Mouse (Mus musculus) layer of hippocampus, adult 2 months (tissue): ENCODE data around the gene Jakmip3. TPM values are rescaled to one million over a fixed set of nuclear protein-coding genes. Genes with fewer than 3 reads are reported as not detected.

Experiments
- DNase-seq, 2 experiments: peaks; one replicate each; pipeline ENCODE4 v3.0.0; 2022; ENCODE audit warnings: low spot score in 2 of 2
- H3K27ac ChIP-seq: fragments of 200-600 bp; 2 replicates; pipeline ENCODE4 v1.8.1; 2022
- H3K4me3 ChIP-seq: fragments of 200-600 bp; 2 replicates; pipeline ENCODE4 v1.8.1; 2022; ENCODE audit warnings: mild to moderate bottlenecking
- CTCF ChIP-seq: fragments of 200-600 bp; conservative IDR thresholded peaks from 2 replicates; pipeline ENCODE4 v1.8.1; 2022; ENCODE audit warnings: antibody characterized with exemption, mild to moderate bottlenecking, moderate library complexity
- total RNA-seq, 2 experiments: library from RNA; stranded (reverse); gene quantifications; 2 replicates each; pipeline ENCODE4 v1.2.3; 2021

The Jakmip3 gene
- total RNA-seq, 2 experiments from 2014 or later: 51.0 to 58.1 TPM

GRCm38 (mm10) chr7:139130361-139130760, 189.8 kb downstream of the Jakmip3 start:
- Histone ChIP-seq H3K27ac (peak overlapping the region; percentile 32; the same call in 1 of the 2 replicates), H3K4me3 (no peak overlapping the region)
- no peak for DNase-seq
- peak; percentile 42 for TF ChIP-seq CTCF

DNA sequence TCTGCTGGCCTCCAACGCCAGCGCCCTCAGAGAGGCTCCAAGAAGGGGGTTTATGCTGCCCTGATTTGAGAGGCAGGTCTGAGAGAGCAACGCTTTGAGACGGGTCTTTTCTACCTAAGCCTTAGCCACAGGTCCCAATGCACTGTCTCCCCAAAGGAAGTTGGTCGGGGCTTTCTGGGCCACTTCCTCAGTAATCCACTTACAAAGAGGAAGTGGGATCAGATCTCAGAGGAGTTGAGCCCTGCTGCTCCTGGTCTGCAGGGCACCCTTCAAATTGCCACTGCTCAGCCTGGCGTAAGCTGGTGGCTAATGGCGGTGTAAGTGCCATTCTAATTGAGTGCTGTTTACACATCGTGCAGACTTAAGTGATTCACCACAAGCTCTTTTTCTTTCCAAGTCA, 191.0 kb downstream of the Jakmip3 start:
- no peak overlapping the region for H3K4me3 ChIP-seq
- no peak for TF ChIP-seq CTCF
- H3K27ac ChIP-seq: no peak overlapping the region
- DNase-seq: no peak

DNA sequence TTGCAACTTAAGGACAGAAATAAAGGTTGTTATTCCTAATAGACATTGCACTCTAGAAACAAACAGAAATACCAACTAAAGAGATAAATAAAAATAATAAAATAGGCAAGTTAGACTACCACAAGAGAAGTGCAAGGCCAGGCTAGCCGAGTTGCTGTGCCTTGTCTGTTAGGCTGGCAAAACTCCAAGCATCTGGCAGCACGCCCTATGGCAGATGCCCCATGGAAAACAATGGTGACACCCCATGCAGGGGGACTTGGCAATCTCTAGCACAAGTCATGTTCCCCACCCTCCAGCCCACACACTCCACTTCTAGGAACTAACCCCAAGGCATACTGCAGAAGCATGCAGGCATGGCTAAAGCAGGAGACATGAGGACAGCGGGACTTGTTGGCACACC, 192.9 kb downstream of the Jakmip3 start:
- peak in 1 of 2 experiments; percentile 47 for DNase-seq
- TF ChIP-seq CTCF: no peak
- Histone ChIP-seq H3K27ac (no peak overlapping the region), H3K4me3 (no peak overlapping the region)

Other genes with a start within 250 kb of the Jakmip3 start
- 10 to 100 TPM; 62.2 to 62.8 TPM for gene Ppp2r2d, start 94.7 kb upstream of the Jakmip3 start, total RNA-seq
- gene Mapk1ip1, start 94.5 kb upstream of the Jakmip3 start, total RNA-seq: 10 to 100 TPM; 49.6 to 52.4 TPM
- 100 to 1,000 TPM in 1 of 2 experiments, 10 to 100 TPM in 1; 96.5 to 112 TPM for gene Bnip3, start 31.2 kb upstream of the Jakmip3 start, total RNA-seq
- gene Dpysl4, start 145.3 kb downstream of the Jakmip3 start, total RNA-seq: 10 to 100 TPM; 51.5 to 52.0 TPM